Mouse (Mus musculus): ENCODE data around the gene Gpsm1. TPM values are rescaled to one million over a fixed set of nuclear protein-coding genes. Genes with fewer than 3 reads are reported as not detected.

Gpsm1 gene
- total and polyA plus RNA-seq, 2 experiments, result 0.74 to 1.9 TPM

- no peaks in the 10 kb centered on the region for H3K27me3 ChIP-seq (ENCODE audit: control insufficient read depth, insufficient read depth, low read length)
- TF ChIP-seq POLR2A (IDR thresholded peaks at IDR 0.05; ENCODE audit: extremely low read depth, insufficient read depth, low read length) (no peak), CTCF (IDR thresholded peaks at IDR 0.05; ENCODE audit: low read depth, low read length) (no peak)
- WGBS, result 85% methylated on average over 1 of the region's 1 CpGs
- H3K4me3 ChIP-seq (ENCODE audit: insufficient read depth, low read depth, low read length), result no peak overlapping the region
- no peaks in the 10 kb centered on the region for H3K79me2 ChIP-seq (ENCODE audit: control insufficient read depth, insufficient read depth, low read length)
- no peak overlapping the region for H3K9ac ChIP-seq (ENCODE audit: low read depth, low read length)
- no peak overlapping the region for H3K27ac ChIP-seq (replicated peaks; ENCODE audit: insufficient read depth, low read depth, low read length)
- H3K36me3 ChIP-seq (ENCODE audit: control insufficient read depth, insufficient read depth, low read length), result no peaks in the 10 kb centered on the region
- no peaks in the 10 kb centered on the region for H3K4me1 ChIP-seq (ENCODE audit: control insufficient read depth, insufficient read depth, low read length)
- DNase-seq (ENCODE audit: extremely low read depth, low read depth, low spot score), result no peak
These were observed 10.6 kb upstream of the Gpsm1 start for GRCm38 (mm10) chr2:26304711-26305110.

- DNase-seq (ENCODE audit: extremely low read depth, low read depth, low spot score), result no peak
- Histone ChIP-seq H3K4me1 (ENCODE audit: control insufficient read depth, insufficient read depth, low read length) (no peaks in the 10 kb centered on the region), H3K27ac (replicated peaks; ENCODE audit: insufficient read depth, low read depth, low read length) (no peak overlapping the region), H3K79me2 (ENCODE audit: control insufficient read depth, insufficient read depth, low read length) (no peaks in the 10 kb centered on the region), H3K9ac (ENCODE audit: low read depth, low read length) (no peak overlapping the region), H3K27me3 (ENCODE audit: control insufficient read depth, insufficient read depth, low read length) (no peaks in the 10 kb centered on the region), H3K4me3 (ENCODE audit: insufficient read depth, low read depth, low read length) (no peak overlapping the region), H3K36me3 (ENCODE audit: control insufficient read depth, insufficient read depth, low read length) (no peaks in the 10 kb centered on the region)
- 71% methylated on average over 2 of the region's 2 CpGs for WGBS
- TF ChIP-seq CTCF (IDR thresholded peaks at IDR 0.05; ENCODE audit: low read depth, low read length) (no peak), POLR2A (IDR thresholded peaks at IDR 0.05; ENCODE audit: extremely low read depth, insufficient read depth, low read length) (no peak)
These were observed 9.8 kb upstream of the Gpsm1 start for GRCm38 (mm10) chr2:26305555-26305954.

GRCm38 (mm10) chr2:26306702-26307101, 8.6 kb upstream of the Gpsm1 start:
- H3K27me3 ChIP-seq (ENCODE audit: control insufficient read depth, insufficient read depth, low read length), result no peaks in the 10 kb centered on the region
- H3K4me3 ChIP-seq (ENCODE audit: insufficient read depth, low read depth, low read length), result no peak overlapping the region
- DNase-seq (ENCODE audit: extremely low read depth, low read depth, low spot score), result no peak
- no peaks in the 10 kb centered on the region for H3K36me3 ChIP-seq (ENCODE audit: control insufficient read depth, insufficient read depth, low read length)
- WGBS, result 79% methylated on average over 3 of the region's 3 CpGs
- no peaks in the 10 kb centered on the region for H3K4me1 ChIP-seq (ENCODE audit: control insufficient read depth, insufficient read depth, low read length)
- no peak overlapping the region for H3K9ac ChIP-seq (ENCODE audit: low read depth, low read length)
- H3K27ac ChIP-seq (replicated peaks; ENCODE audit: insufficient read depth, low read depth, low read length), result no peak overlapping the region
- no peaks in the 10 kb centered on the region for H3K79me2 ChIP-seq (ENCODE audit: control insufficient read depth, insufficient read depth, low read length)
- no peak for TF ChIP-seq POLR2A (IDR thresholded peaks at IDR 0.05; ENCODE audit: extremely low read depth, insufficient read depth, low read length)
- TF ChIP-seq CTCF (IDR thresholded peaks at IDR 0.05; ENCODE audit: low read depth, low read length), result no peak

- no peaks in the 10 kb centered on the region for H3K36me3 ChIP-seq (ENCODE audit: control insufficient read depth, insufficient read depth, low read length)
- H3K4me1 ChIP-seq (ENCODE audit: control insufficient read depth, insufficient read depth, low read length), result no peaks in the 10 kb centered on the region
- 56% methylated on average over 10 of the region's 10 CpGs for WGBS
- TF ChIP-seq POLR2A (IDR thresholded peaks at IDR 0.05; ENCODE audit: extremely low read depth, insufficient read depth, low read length) (no peak), CTCF (IDR thresholded peaks at IDR 0.05; ENCODE audit: low read depth, low read length) (no peak)
- H3K4me3 ChIP-seq (ENCODE audit: insufficient read depth, low read depth, low read length), result no peak overlapping the region
- no peaks in the 10 kb centered on the region for H3K27me3 ChIP-seq (ENCODE audit: control insufficient read depth, insufficient read depth, low read length)
- H3K9ac ChIP-seq (ENCODE audit: low read depth, low read length), result no peak overlapping the region
- no peak overlapping the region for H3K27ac ChIP-seq (replicated peaks; ENCODE audit: insufficient read depth, low read depth, low read length)
- peak; percentile 29 for DNase-seq (ENCODE audit: extremely low read depth, low read depth, low spot score)
- H3K79me2 ChIP-seq (ENCODE audit: control insufficient read depth, insufficient read depth, low read length), result no peaks in the 10 kb centered on the region
These were observed 5.6 kb upstream of the Gpsm1 start for GRCm38 (mm10) chr2:26309739-26310138.

GRCm38 (mm10) chr2:26311936-26312335, 3.4 kb upstream of the Gpsm1 start:
- no peaks in the 10 kb centered on the region for H3K27me3 ChIP-seq (ENCODE audit: control insufficient read depth, insufficient read depth, low read length)
- no peak for TF ChIP-seq POLR2A (IDR thresholded peaks at IDR 0.05; ENCODE audit: extremely low read depth, insufficient read depth, low read length)
- no peak for TF ChIP-seq CTCF (IDR thresholded peaks at IDR 0.05; ENCODE audit: low read depth, low read length)
- DNase-seq (ENCODE audit: extremely low read depth, low read depth, low spot score), result no peak
- no peaks in the 10 kb centered on the region for H3K36me3 ChIP-seq (ENCODE audit: control insufficient read depth, insufficient read depth, low read length)
- no peaks in the 10 kb centered on the region for H3K79me2 ChIP-seq (ENCODE audit: control insufficient read depth, insufficient read depth, low read length)
- 73% methylated on average over 5 of the region's 5 CpGs for WGBS
- H3K9ac ChIP-seq (ENCODE audit: low read depth, low read length), result no peak overlapping the region
- no peak overlapping the region for H3K4me3 ChIP-seq (ENCODE audit: insufficient read depth, low read depth, low read length)
- H3K4me1 ChIP-seq (ENCODE audit: control insufficient read depth, insufficient read depth, low read length), result no peaks in the 10 kb centered on the region
- no peak overlapping the region for H3K27ac ChIP-seq (replicated peaks; ENCODE audit: insufficient read depth, low read depth, low read length)

- 63% methylated on average over 2 of the region's 2 CpGs for WGBS
- DNase-seq (ENCODE audit: extremely low read depth, low read depth, low spot score), result no peak
- no peaks in the 10 kb centered on the region for H3K36me3 ChIP-seq (ENCODE audit: control insufficient read depth, insufficient read depth, low read length)
- no peaks in the 10 kb centered on the region for H3K79me2 ChIP-seq (ENCODE audit: control insufficient read depth, insufficient read depth, low read length)
- H3K4me3 ChIP-seq (ENCODE audit: insufficient read depth, low read depth, low read length), result no peak overlapping the region
- TF ChIP-seq POLR2A (IDR thresholded peaks at IDR 0.05; ENCODE audit: extremely low read depth, insufficient read depth, low read length) (no peak), CTCF (IDR thresholded peaks at IDR 0.05; ENCODE audit: low read depth, low read length) (peak; percentile 16; the same call in 1 of the 2 replicates)
- no peaks in the 10 kb centered on the region for H3K4me1 ChIP-seq (ENCODE audit: control insufficient read depth, insufficient read depth, low read length)
- H3K27ac ChIP-seq (replicated peaks; ENCODE audit: insufficient read depth, low read depth, low read length), result no peak overlapping the region
- no peak overlapping the region for H3K9ac ChIP-seq (ENCODE audit: low read depth, low read length)
- H3K27me3 ChIP-seq (ENCODE audit: control insufficient read depth, insufficient read depth, low read length), result no peaks in the 10 kb centered on the region
These were observed 2.5 kb upstream of the Gpsm1 start for GRCm38 (mm10) chr2:26312812-26313211.
